Mouse (Mus musculus) CH12.LX (cell line): Measurements from ENCODE around the gene Vsig10. TPM values are rescaled to one million over a fixed set of nuclear protein-coding genes. Genes with fewer than 3 reads are reported as not detected.

Experiments
- DNase-seq: peaks from one replicate; pipeline ENCODE4 v3.0.0-alpha.2; 2013; ENCODE audit errors: extremely low read depth
- H3K27ac ChIP-seq: 2 replicates; pipeline ENCODE4 v1.5.1; 2012; ENCODE audit warnings: low read depth, mild to moderate bottlenecking, control low read depth, moderate library complexity; ENCODE audit not compliant: insufficient read depth
- H3K27me3 ChIP-seq: replicated peaks from 2 replicates; pipeline ENCODE3; 2012; ENCODE audit warnings: inconsistent platforms
- H3K36me3 ChIP-seq, 2 experiments: replicated peaks in 1 of 2; 2 replicates each; pipeline versions ENCODE3 to v1.6.1; 2012; ENCODE audit warnings: inconsistent platforms in 1 of 2, low read length in 1 of 2, mild to moderate bottlenecking in 1 of 2, mixed read lengths in 1 of 2, moderate library complexity in 1 of 2; ENCODE audit not compliant: control insufficient read depth in 1 of 2, insufficient read depth in 1 of 2
- H3K4me1 ChIP-seq, 2 experiments: 2 replicates each; pipeline ENCODE4 v1.6.1; 2012; ENCODE audit warnings: inconsistent platforms in 1 of 2, moderate library complexity in 1 of 2; ENCODE audit not compliant: insufficient read depth in 2 of 2, control insufficient read depth in 1 of 2
- H3K4me2 ChIP-seq: 2 replicates; pipeline ENCODE4 v1.6.1; 2012; ENCODE audit warnings: low read depth, mild to moderate bottlenecking, control low read depth; ENCODE audit not compliant: poor library complexity, insufficient read depth, severe bottlenecking
- H3K4me3 ChIP-seq, 3 experiments: fragments of 150-350 bp in 1 of 3; sonication (generic) in 1 of 3; replicated peaks in 1 of 3; 2 replicates each; pipeline versions ENCODE3 to v1.5.1; 2011 to 2012; ENCODE audit warnings: low read depth in 2 of 3, low read length in 2 of 3, mild to moderate bottlenecking in 2 of 3, moderate library complexity in 2 of 3, control low read depth in 1 of 3, improper control_type of control experiment in 1 of 3, inconsistent platforms in 1 of 3, mixed read lengths in 1 of 3; ENCODE audit not compliant: poor library complexity in 1 of 3
- H3K79me2 ChIP-seq: replicated peaks from 2 replicates; pipeline ENCODE4 v1.6.1; 2012; ENCODE audit warnings: mild to moderate bottlenecking, moderate library complexity; ENCODE audit not compliant: control insufficient read depth, poor library complexity, insufficient read depth, severe bottlenecking; ENCODE audit errors: extremely low read depth
- H3K9ac ChIP-seq: 2 replicates; pipeline ENCODE4 v1.6.1; 2012; ENCODE audit warnings: low read depth, mild to moderate bottlenecking, control low read depth, moderate library complexity; ENCODE audit not compliant: insufficient read depth
- H3K9me3 ChIP-seq: replicated peaks from 2 replicates; pipeline ENCODE3; 2012; ENCODE audit warnings: low read length, inconsistent platforms, mixed read lengths
- BHLHE40 ChIP-seq: IDR thresholded peaks from 2 replicates; pipeline ENCODE4 v1.6.1; 2011; ENCODE audit warnings: mild to moderate bottlenecking, low read depth, low read length, improper control_type of control experiment
- CHD1 ChIP-seq: IDR thresholded peaks from 2 replicates; pipeline ENCODE4 v1.6.1; 2012; ENCODE audit warnings: low read depth, low read length, improper control_type of control experiment, inconsistent platforms
- ELF1 ChIP-seq: IDR thresholded peaks from 2 replicates; pipeline ENCODE4 v1.6.1; 2014; ENCODE audit warnings: low read depth, mild to moderate bottlenecking, inconsistent platforms, low read length, improper control_type of control experiment
- EP300 ChIP-seq: IDR thresholded peaks from 2 replicates; pipeline ENCODE4 v1.6.1; 2011; ENCODE audit warnings: low read length, improper control_type of control experiment
- GABPA ChIP-seq: IDR thresholded peaks from 2 replicates; pipeline ENCODE4 v1.6.1; 2012; ENCODE audit warnings: low read depth, low read length, improper control_type of control experiment, inconsistent platforms; ENCODE audit not compliant: insufficient replicate concordance
- IRF4 ChIP-seq: IDR thresholded peaks from 2 replicates; pipeline ENCODE4 v1.6.1; 2014; ENCODE audit warnings: low read depth, mild to moderate bottlenecking, inconsistent platforms, low read length, improper control_type of control experiment
- JUN ChIP-seq: IDR thresholded peaks from 2 replicates; pipeline ENCODE4 v1.6.1; 2011; ENCODE audit warnings: low read depth, mild to moderate bottlenecking, low read length, improper control_type of control experiment, moderate library complexity; ENCODE audit not compliant: insufficient read depth
- MAFK ChIP-seq: IDR thresholded peaks from 2 replicates; pipeline ENCODE4 v1.6.1; 2011; ENCODE audit warnings: low read length, improper control_type of control experiment; ENCODE audit not compliant: insufficient replicate concordance
- MAX ChIP-seq: IDR thresholded peaks from 2 replicates; pipeline ENCODE4 v1.6.1; 2011; ENCODE audit warnings: low read length, improper control_type of control experiment
- MXI1 ChIP-seq: IDR thresholded peaks from 2 replicates; pipeline ENCODE4 v1.6.1; 2011; ENCODE audit warnings: mild to moderate bottlenecking, low read depth, low read length, improper control_type of control experiment
- MYC ChIP-seq: IDR thresholded peaks from 2 replicates; pipeline ENCODE4 v1.6.1; 2011; ENCODE audit warnings: low read depth, mild to moderate bottlenecking, improper control_type of control experiment, low read length
- PAX5 ChIP-seq: IDR thresholded peaks from 2 replicates; pipeline ENCODE4 v1.6.1; 2012; ENCODE audit warnings: low read length, inconsistent platforms, mixed read lengths
- RAD21 ChIP-seq: IDR thresholded peaks from 2 replicates; pipeline ENCODE4 v1.6.1; 2011; ENCODE audit warnings: low read depth, mild to moderate bottlenecking, low read length, improper control_type of control experiment, moderate library complexity
- UBTF ChIP-seq: IDR thresholded peaks from 2 replicates; pipeline ENCODE4 v1.6.1; 2012; ENCODE audit warnings: low read depth, mild to moderate bottlenecking, inconsistent platforms, low read length, improper control_type of control experiment, moderate library complexity
- USF1 ChIP-seq: IDR thresholded peaks from 2 replicates; pipeline ENCODE4 v1.6.1; 2014; ENCODE audit warnings: low read depth, mild to moderate bottlenecking, inconsistent platforms, low read length, improper control_type of control experiment
- ZC3H11A ChIP-seq: IDR thresholded peaks from 2 replicates; pipeline ENCODE4 v1.6.1; 2012; ENCODE audit warnings: low read depth, mild to moderate bottlenecking, inconsistent platforms, low read length, improper control_type of control experiment
- ZKSCAN1 ChIP-seq: IDR thresholded peaks from 2 replicates; pipeline ENCODE4 v1.6.1; 2012; ENCODE audit warnings: low read depth, inconsistent platforms, low read length, improper control_type of control experiment, borderline replicate concordance
- dilution Hi-C: fragments of 300-500 bp; cut with MboI; formaldehyde crosslinking; loops from 2 replicates; pipeline ENCODE4 v1.14.3; 2020; ENCODE audit warnings: low sequenced_read_pairs; ENCODE audit not compliant: extremely low pct_unique_long_range_greater_than_20kb, extremely low pct_ligation_motif_present
- in situ Hi-C: fragments of 300-500 bp; cut with MboI; formaldehyde crosslinking; loops from 3 replicates; pipeline ENCODE4 v1.14.3; 2019; ENCODE audit warnings: low sequenced_read_pairs, low pct_ligation_motif_present, low pct_unique_long_range_greater_than_20kb, mixed read lengths
- polyA plus RNA-seq: library from polyadenylated mRNA; unstranded; fragments of >175 nt; gene quantifications from 2 replicates; pipeline ENCODE4 v1.2.1, GENCODE M21; 2012; ENCODE audit warnings: low read depth; ENCODE audit not compliant: insufficient read length
- total RNA-seq, 2 experiments: library from RNA; depleted of rRNA; stranded (reverse); fragments of 300-350 nt in 1 of 2; fragments of >200 nt in 1 of 2; gene quantifications; 2 replicates each; pipeline ENCODE4 v1.2.3; 2012 to 2014

The Vsig10 gene
- total and polyA plus RNA-seq, 3 experiments = 2.1 to 4.7 (median 3.9) TPM

DNA sequence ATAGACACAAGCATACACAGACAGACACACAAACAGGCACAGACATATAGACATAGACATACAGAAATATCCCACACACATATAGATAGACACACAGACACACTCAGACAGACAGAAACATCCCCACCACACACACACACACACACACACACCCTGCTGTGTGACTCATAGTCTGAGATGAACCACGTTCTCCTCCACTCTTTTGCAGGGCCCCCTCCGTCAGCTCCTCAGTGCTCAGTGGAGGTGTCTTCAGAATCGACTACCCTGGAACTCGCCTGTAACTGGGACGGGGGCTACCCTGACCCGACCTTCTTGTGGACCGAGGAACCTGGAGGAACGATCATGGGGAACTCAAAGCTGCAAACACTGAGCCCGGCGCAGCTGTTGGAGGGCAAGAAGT is 19.1 kb downstream of the Vsig10 start:
- no peaks in the 10 kb centered on the region for H3K4me1 ChIP-seq
- TF ChIP-seq MAX (no peak), UBTF (no peak), IRF4 (no peak), MYC (no peak)
- H3K4me3 ChIP-seq = no peak overlapping the region
- H3K9ac ChIP-seq = no peak overlapping the region
- no peak overlapping the region for H3K27ac ChIP-seq
- H3K36me3 ChIP-seq = peaks cover 13 to 34% of the 10 kb centered on the region in 2 experiments
- dilution Hi-C loops = no loop called here
- H3K4me2 ChIP-seq = no peak overlapping the region
- in situ Hi-C loops = no loop called here
- H3K27me3 ChIP-seq = no peaks in the 10 kb centered on the region
- no peaks in the 10 kb centered on the region for H3K79me2 ChIP-seq
- no peak for DNase-seq
- H3K9me3 ChIP-seq = peaks cover 2% of the 10 kb centered on the region

DNA sequence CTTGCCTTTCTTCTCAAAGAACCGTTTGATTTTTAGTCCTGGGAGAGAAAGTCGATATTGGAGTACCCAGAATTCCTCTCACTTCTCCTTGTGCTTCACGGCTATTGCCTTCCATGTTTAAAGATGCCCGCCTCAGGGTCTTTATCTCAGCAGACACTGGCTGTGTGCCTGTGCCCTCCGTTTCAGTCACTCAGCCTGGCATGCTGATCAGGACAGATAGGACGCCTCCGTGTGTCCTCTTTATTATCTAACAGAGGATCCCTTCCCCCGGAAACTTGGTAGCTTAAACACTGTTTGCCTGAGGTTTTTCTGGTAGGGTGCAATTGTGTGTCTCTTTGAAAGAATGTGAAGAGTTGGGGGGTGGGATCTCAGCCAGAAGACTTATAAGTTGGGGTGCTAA is 19.6 kb downstream of the Vsig10 start:
- Histone ChIP-seq H3K79me2 (no peaks in the 10 kb centered on the region), H3K9me3 (peaks cover 2% of the 10 kb centered on the region), H3K4me3 (no peak overlapping the region), H3K27ac (no peak overlapping the region), H3K4me2 (no peak overlapping the region), H3K27me3 (no peaks in the 10 kb centered on the region), H3K4me1 (no peaks in the 10 kb centered on the region), H3K36me3 (peaks cover 13 to 35% of the 10 kb centered on the region in 2 experiments), H3K9ac (no peak overlapping the region)
- DNase-seq = no peak
- in situ Hi-C loops = no loop called here
- TF ChIP-seq ELF1 = no peak
- TF ChIP-seq MYC = no peak
- TF ChIP-seq MXI1 = no peak
- TF ChIP-seq ZKSCAN1 = no peak
- TF ChIP-seq ZC3H11A = no peak
- no peak for TF ChIP-seq MAFK
- TF ChIP-seq USF1 = no peak
- no peak for TF ChIP-seq CHD1
- no peak for TF ChIP-seq GABPA
- no peak for TF ChIP-seq PAX5
- TF ChIP-seq BHLHE40 = no peak
- TF ChIP-seq RAD21 = no peak
- TF ChIP-seq JUN = no peak
- no peak for TF ChIP-seq EP300
- dilution Hi-C loops = no loop called here
